Mouse (Mus musculus): ENCODE data around the gene Arfgef3. TPM values are rescaled to one million over a fixed set of nuclear protein-coding genes. Genes with fewer than 3 reads are reported as not detected.
A peak's percentile ranks its signal among the peaks of the same experiment; 100 is the strongest.

The Arfgef3 gene
- polyA plus RNA-seq (2014; fragmentation: Nextera tagmentation; extraction: Ambion mirVana), result 1.3 and 1.4 TPM in 2 replicates

DNA sequence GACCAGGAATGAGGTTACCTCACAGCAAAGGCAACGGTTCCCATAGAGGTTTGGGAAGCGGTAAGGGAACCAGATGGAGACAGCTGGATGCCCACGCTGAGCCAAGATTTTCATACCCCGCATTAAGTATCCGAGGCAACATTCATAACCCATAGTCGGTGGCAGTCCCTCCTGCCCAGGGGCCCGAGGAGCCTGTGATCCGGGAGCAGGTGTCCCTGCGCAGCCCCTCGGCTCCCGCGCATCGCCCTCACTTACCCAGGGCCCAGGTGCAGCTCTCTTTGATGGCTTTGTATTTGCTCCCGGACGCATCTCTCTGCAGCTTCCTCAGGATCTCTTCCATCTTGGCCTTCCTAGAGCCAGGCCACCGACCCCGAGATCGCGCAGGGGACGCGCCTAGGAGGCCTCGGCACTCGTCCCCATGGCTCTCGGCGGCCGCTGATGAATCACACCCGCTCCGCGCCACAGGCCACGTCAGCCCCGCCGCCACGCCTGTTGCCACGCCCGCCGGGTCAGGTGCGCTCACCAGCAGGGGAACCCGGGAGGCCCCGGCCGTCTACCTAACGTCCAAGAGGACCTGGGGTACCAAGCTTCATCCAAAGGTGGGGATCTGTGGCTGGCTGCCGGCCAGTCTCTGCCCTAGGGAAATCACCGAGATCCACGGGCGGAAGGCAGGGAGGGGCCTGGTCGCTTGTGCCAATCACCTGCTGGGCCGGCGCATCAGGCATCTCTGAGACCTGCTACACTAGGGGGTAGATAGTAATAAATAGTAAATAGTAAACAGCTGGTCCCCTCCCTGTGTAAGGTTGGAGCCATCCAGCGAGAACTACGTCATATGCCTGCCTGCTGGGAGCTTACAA lies at the start of gene Arfgef3:
Arfgef3 (minus strand) TSS at position 664 of the 857 bp plus-strand sequence.
- H3K4me3 ChIP-seq (ENCODE audit: low read depth, low read length), result peak within 1 kb of the TSS; percentile 57
- no peaks in the 10 kb centered on the region for H3K9me3 ChIP-seq (ENCODE audit: control insufficient read depth, low read length)
- H3K27ac ChIP-seq (ENCODE audit: low read depth, low read length), result no peak within 1 kb of the TSS
- H3K27me3 ChIP-seq (ENCODE audit: control insufficient read depth, insufficient read depth, low read length), result no peaks in the 10 kb centered on the region
- ATAC-seq (replicated peaks; ENCODE audit: low FRiP score), result peak; percentile 77
- DNase-seq (ENCODE audit: low spot score), result peak; percentile 81
- H3K4me1 ChIP-seq (replicated peaks; ENCODE audit: control insufficient read depth, insufficient read depth, low read length), result no peaks in the 10 kb centered on the region
- H3K36me3 ChIP-seq (ENCODE audit: control insufficient read depth, insufficient read depth, low read length), result no peaks in the 10 kb centered on the region
- peak within 1 kb of the TSS; percentile 95 for H3K4me2 ChIP-seq (ENCODE audit: low read depth, low read length, severe bottlenecking)
- peak within 1 kb of the TSS; percentile 56 for H3K9ac ChIP-seq (ENCODE audit: low read length)
- 2% methylated on average over 50 of the region's 50 CpGs for WGBS

DNA sequence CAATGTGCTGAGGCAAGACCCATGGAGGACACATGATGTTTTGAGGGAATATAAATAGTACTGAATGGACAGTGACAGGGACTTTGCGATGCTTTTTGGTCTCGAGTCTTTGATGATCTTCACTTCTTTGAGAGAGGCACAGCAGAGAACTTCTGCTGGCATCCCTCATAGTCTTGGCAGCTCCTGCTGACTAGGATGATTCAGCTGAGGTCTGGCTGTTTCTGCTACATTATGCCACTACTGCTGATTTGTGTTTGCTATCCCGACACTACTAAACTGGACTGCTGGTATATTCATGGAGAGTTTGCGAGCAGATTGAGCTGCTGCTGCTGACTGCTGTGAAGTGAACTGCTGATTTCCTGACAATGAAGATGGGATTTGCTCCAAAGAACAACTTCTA lies 46.3 kb upstream of the Arfgef3 start:
- Histone ChIP-seq H3K4me1 (replicated peaks; ENCODE audit: control insufficient read depth, insufficient read depth, low read length) (no peaks in the 10 kb centered on the region), H3K36me3 (ENCODE audit: control insufficient read depth, insufficient read depth, low read length) (no peaks in the 10 kb centered on the region), H3K9me3 (ENCODE audit: control insufficient read depth, low read length) (no peaks in the 10 kb centered on the region), H3K27me3 (ENCODE audit: control insufficient read depth, insufficient read depth, low read length) (no peaks in the 10 kb centered on the region), H3K4me3 (ENCODE audit: low read depth, low read length) (no peak overlapping the region), H3K9ac (ENCODE audit: low read length) (no peak overlapping the region), H3K27ac (ENCODE audit: low read depth, low read length) (no peak overlapping the region), H3K4me2 (ENCODE audit: low read depth, low read length, severe bottlenecking) (no peak overlapping the region)
- ATAC-seq (replicated peaks; ENCODE audit: low FRiP score) (no peak), DNase-seq (ENCODE audit: low spot score) (no peak)
- 95% methylated on average over 4 of the region's 4 CpGs for WGBS

DNA sequence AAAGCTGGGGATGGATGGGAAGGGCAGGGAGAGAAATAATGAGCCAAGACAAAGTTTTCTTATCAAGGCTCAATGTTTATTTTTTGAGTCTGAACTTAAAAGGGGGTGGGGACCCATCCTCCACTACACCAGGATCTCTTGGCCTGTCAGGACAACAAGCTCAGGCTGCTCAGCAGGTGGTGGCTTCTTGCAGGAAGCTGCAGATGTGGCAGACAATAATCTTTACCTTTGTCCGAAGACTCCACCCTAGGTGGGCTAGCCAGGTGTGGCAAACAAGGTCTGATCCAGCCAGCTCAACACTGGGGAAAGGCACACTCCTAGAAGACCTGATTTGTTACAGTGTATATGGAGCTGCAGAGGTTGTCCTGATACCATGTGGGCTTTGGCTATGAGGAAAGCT lies 44.9 kb upstream of the Arfgef3 start:
- Histone ChIP-seq H3K4me3 (ENCODE audit: low read depth, low read length) (no peak overlapping the region), H3K27ac (ENCODE audit: low read depth, low read length) (no peak overlapping the region), H3K9ac (ENCODE audit: low read length) (no peak overlapping the region), H3K9me3 (ENCODE audit: control insufficient read depth, low read length) (no peaks in the 10 kb centered on the region), H3K4me1 (replicated peaks; ENCODE audit: control insufficient read depth, insufficient read depth, low read length) (no peaks in the 10 kb centered on the region), H3K4me2 (ENCODE audit: low read depth, low read length, severe bottlenecking) (no peak overlapping the region), H3K27me3 (ENCODE audit: control insufficient read depth, insufficient read depth, low read length) (no peaks in the 10 kb centered on the region), H3K36me3 (ENCODE audit: control insufficient read depth, insufficient read depth, low read length) (no peaks in the 10 kb centered on the region)
- WGBS, result 52% methylated on average over 1 of the region's 1 CpGs
- DNase-seq (ENCODE audit: low spot score), result no peak
- ATAC-seq (replicated peaks; ENCODE audit: low FRiP score), result no peak

DNA sequence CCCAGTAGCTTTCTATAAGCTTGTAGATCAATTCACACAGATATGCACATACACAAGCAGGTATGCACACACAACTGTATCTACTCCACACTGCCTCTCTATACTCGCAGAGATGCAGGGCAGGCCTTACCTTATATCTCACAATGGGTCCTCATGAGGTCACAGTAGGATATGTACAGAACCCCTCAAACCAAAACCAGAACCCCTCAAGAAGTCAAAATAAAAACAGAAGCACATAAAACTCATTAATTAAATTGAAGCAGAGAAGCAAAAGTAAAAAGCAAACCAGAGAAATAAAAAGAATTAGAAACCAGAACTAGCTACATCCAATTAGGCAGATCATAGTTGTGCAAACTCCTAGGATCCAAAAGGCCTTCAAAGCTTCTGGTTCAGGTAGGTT lies 42.9 kb upstream of the Arfgef3 start, which contains the start of gene Gm4922:
Gm4922 (minus strand) TSS at position 101 of the 400 bp plus-strand sequence.
- Histone ChIP-seq H3K9ac (ENCODE audit: low read length) (no peak within 1 kb of the TSS), H3K4me3 (ENCODE audit: low read depth, low read length) (no peak within 1 kb of the TSS), H3K27me3 (ENCODE audit: control insufficient read depth, insufficient read depth, low read length) (no peaks in the 10 kb centered on the region), H3K27ac (ENCODE audit: low read depth, low read length) (no peak within 1 kb of the TSS), H3K9me3 (ENCODE audit: control insufficient read depth, low read length) (no peaks in the 10 kb centered on the region), H3K36me3 (ENCODE audit: control insufficient read depth, insufficient read depth, low read length) (no peaks in the 10 kb centered on the region), H3K4me2 (ENCODE audit: low read depth, low read length, severe bottlenecking) (no peak within 1 kb of the TSS), H3K4me1 (replicated peaks; ENCODE audit: control insufficient read depth, insufficient read depth, low read length) (no peaks in the 10 kb centered on the region)
- ATAC-seq (replicated peaks; ENCODE audit: low FRiP score) (no peak), DNase-seq (ENCODE audit: low spot score) (no peak)
- WGBS, result 97% methylated on average over 1 of the region's 1 CpGs

DNA sequence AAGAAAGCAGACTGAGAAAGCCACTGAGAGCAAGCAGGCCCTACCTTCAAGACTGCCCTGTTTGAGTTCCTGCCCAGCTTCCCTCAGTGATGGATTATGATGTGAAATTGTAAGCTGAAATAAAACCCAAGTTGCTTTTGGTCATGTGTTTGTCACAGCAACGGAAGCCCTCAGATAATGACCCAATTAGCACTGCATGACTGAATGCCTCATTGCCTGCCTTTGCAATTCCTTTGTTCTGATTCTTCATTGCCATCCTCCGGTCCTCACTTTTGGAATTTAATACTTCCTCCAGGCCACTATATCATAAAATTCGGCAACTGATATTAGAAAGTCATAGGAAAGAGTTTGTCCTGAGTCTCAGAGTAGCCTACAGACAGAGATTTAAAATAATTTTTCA lies 33.8 kb upstream of the Arfgef3 start:
- DNase-seq (ENCODE audit: low spot score) (no peak), ATAC-seq (replicated peaks; ENCODE audit: low FRiP score) (no peak)
- 30% methylated on average over 3 of the region's 3 CpGs for WGBS

DNA sequence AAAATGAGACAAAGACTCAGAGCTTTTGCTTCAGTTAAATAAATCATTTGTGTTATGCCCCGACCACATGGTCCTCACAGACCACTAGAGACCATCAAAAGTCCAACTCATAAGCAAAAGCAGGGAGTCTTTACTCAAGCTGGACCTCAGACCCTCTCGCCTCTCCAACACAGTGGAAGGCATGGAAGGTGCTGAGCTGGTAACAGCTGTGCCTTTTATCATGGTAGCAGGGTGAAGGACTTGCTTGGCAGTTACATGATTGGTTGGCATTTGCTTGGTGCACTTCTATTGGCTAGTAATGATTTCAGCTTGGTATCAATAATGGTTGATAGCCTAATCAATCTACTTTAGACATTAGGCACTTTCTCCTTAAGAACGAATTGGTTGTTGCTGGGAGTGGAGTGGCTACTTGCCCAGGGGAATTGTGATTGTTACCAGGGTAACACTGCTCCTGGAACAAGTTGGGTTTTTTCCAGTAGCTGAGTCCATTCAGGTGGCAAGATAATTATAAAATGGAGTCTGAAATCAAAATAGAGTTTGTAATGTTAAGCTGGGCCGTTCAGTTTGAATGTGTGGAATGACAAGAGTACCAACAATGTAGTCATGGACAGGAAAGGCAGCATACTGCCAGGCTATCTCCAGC lies 28.9 kb upstream of the Arfgef3 start:
- no peak for DNase-seq (ENCODE audit: low spot score)
- H3K9ac ChIP-seq (ENCODE audit: low read length), result no peak overlapping the region

More for the DNA sequence above, 33.8 kb upstream of the Arfgef3 start:
- Histone ChIP-seq H3K4me2 (ENCODE audit: low read depth, low read length, severe bottlenecking) (no peak overlapping the region), H3K4me1 (replicated peaks; ENCODE audit: control insufficient read depth, insufficient read depth, low read length) (no peaks in the 10 kb centered on the region), H3K27me3 (ENCODE audit: control insufficient read depth, insufficient read depth, low read length) (no peaks in the 10 kb centered on the region), H3K4me3 (ENCODE audit: low read depth, low read length) (no peak overlapping the region), H3K9ac (ENCODE audit: low read length) (no peak overlapping the region), H3K36me3 (ENCODE audit: control insufficient read depth, insufficient read depth, low read length) (no peaks in the 10 kb centered on the region), H3K9me3 (ENCODE audit: control insufficient read depth, low read length) (no peaks in the 10 kb centered on the region), H3K27ac (ENCODE audit: low read depth, low read length) (no peak overlapping the region)

DNA sequence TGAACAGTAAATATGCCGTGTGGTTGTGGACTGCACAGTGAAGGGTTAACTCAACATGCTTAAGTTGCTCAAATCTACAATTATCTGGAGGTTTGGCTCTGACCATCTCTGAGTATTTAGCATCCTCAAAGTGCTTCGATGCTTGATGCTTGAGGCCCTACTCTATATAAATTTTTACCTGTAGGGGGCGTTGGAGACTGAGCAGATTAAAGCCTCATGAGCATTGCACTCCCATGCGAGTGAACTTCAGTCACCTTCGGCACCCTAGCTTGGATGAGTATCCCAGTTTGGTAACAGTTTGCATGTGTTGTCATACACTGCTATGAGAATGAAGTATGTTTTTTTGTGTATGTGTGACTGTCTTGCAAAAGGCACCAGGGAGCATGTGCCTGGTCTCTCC lies 26.2 kb upstream of the Arfgef3 start:
- ATAC-seq (replicated peaks; ENCODE audit: low FRiP score) (no peak), DNase-seq (ENCODE audit: low spot score) (no peak)
- no peak overlapping the region for H3K4me3 ChIP-seq (ENCODE audit: low read depth, low read length)
- no peaks in the 10 kb centered on the region for H3K4me1 ChIP-seq (replicated peaks; ENCODE audit: control insufficient read depth, insufficient read depth, low read length)
- H3K4me2 ChIP-seq (ENCODE audit: low read depth, low read length, severe bottlenecking), result no peak overlapping the region
- no peaks in the 10 kb centered on the region for H3K9me3 ChIP-seq (ENCODE audit: control insufficient read depth, low read length)
- WGBS, result 52% methylated on average over 5 of the region's 5 CpGs
- H3K27ac ChIP-seq (ENCODE audit: low read depth, low read length), result no peak overlapping the region
- H3K27me3 ChIP-seq (ENCODE audit: control insufficient read depth, insufficient read depth, low read length), result no peaks in the 10 kb centered on the region
- no peaks in the 10 kb centered on the region for H3K36me3 ChIP-seq (ENCODE audit: control insufficient read depth, insufficient read depth, low read length)
- no peak overlapping the region for H3K9ac ChIP-seq (ENCODE audit: low read length)

More for the DNA sequence above, 28.9 kb upstream of the Arfgef3 start:
- Histone ChIP-seq H3K27me3 (ENCODE audit: control insufficient read depth, insufficient read depth, low read length) (no peaks in the 10 kb centered on the region), H3K27ac (ENCODE audit: low read depth, low read length) (no peak overlapping the region), H3K9me3 (ENCODE audit: control insufficient read depth, low read length) (no peaks in the 10 kb centered on the region), H3K36me3 (ENCODE audit: control insufficient read depth, insufficient read depth, low read length) (no peaks in the 10 kb centered on the region), H3K4me3 (ENCODE audit: low read depth, low read length) (no peak overlapping the region), H3K4me1 (replicated peaks; ENCODE audit: control insufficient read depth, insufficient read depth, low read length) (no peaks in the 10 kb centered on the region), H3K4me2 (ENCODE audit: low read depth, low read length, severe bottlenecking) (no peak overlapping the region)
- no peak for ATAC-seq (replicated peaks; ENCODE audit: low FRiP score)
- 79% methylated on average over 4 of the region's 4 CpGs for WGBS

DNA sequence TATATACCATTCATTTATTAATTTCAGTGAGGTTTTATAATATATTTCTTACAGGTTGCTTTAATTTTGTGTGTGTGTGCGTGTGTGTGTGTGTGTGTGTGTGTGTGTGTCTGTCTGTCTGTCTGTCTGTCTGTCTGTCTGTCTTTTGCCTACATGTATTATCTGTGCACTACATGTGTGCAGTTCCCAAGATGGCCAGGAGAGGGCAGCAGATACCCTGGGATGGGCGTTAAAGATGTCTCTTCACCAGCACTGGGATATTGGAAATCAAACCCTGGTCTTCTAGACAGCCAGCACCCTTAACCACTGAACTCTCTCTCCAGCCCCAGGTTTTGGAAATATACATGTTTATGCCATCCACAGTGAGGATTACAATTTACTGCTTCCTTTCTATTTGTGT lies 16.5 kb upstream of the Arfgef3 start:
- Histone ChIP-seq H3K4me3 (ENCODE audit: low read depth, low read length) (no peak overlapping the region), H3K4me2 (ENCODE audit: low read depth, low read length, severe bottlenecking) (no peak overlapping the region), H3K9me3 (ENCODE audit: control insufficient read depth, low read length) (no peaks in the 10 kb centered on the region), H3K4me1 (replicated peaks; ENCODE audit: control insufficient read depth, insufficient read depth, low read length) (no peaks in the 10 kb centered on the region), H3K9ac (ENCODE audit: low read length) (no peak overlapping the region), H3K27me3 (ENCODE audit: control insufficient read depth, insufficient read depth, low read length) (no peaks in the 10 kb centered on the region), H3K27ac (ENCODE audit: low read depth, low read length) (no peak overlapping the region), H3K36me3 (ENCODE audit: control insufficient read depth, insufficient read depth, low read length) (no peaks in the 10 kb centered on the region)
- 34% methylated on average over 2 of the region's 2 CpGs for WGBS
- ATAC-seq (replicated peaks; ENCODE audit: low FRiP score) (no peak), DNase-seq (ENCODE audit: low spot score) (peak; percentile 77)
